Mouse (Mus musculus): ENCODE results near the gene Krt80. TPM values are rescaled to one million over a fixed set of nuclear protein-coding genes. Genes with fewer than 3 reads are reported as not detected.

Krt80 gene
- polyA plus RNA-seq, 1 experiment from 2014 or later = 0.08 TPM

DNA sequence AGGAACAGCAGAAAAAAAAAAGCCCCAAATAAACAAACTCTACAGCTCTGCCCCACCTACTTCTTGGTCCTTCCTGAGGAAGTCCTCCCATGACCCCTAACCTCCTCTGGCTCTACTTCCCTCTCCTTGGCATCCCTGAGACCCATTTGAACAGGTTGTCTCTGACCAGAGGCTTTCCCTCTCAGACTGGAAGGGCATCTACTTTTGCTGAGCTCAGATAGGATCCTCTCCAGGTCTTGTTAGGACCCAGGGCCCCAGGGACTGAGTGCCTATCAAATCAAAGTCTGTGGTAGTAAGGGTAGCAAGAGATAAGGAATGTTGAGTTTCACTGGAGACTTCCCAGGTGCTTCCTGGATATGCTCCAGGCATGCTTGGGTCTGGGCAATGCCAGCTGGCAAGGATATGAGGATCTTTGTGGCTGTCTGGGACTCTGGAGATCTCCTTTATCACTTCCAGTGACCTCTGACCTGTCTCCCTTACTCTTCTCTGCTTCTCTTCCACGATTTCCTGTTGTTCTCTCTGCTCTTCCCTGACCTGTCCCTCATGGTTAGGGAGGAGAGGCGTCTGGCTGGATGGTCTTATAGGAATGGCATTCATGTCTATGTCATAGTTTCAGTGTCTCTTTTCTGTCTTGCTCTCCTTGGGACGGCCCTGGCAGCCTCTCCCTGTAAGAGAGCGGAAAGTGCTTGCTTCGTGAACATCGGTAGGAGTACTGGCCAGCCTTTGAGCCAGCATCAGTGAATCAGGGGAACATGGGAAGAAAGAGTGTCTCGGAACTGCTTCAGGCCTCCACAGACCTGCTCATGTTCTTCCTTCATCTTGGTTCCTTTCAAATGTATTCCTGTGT lies 2.4 kb upstream of the Krt80 start:
- 74% methylated on average over 7 of the region's 7 CpGs for WGBS
- no peak overlapping the region for H3K4me3 ChIP-seq
- H3K27ac ChIP-seq (replicated peaks) = no peak overlapping the region
- no peaks in the 10 kb centered on the region for H3K36me3 ChIP-seq
- peaks cover 13% of the 10 kb centered on the region for H3K4me1 ChIP-seq (replicated peaks)
- no peaks in the 10 kb centered on the region for H3K9me3 ChIP-seq
- H3K4me2 ChIP-seq = no peak overlapping the region
- H3K27me3 ChIP-seq = 0 out of 2 replicates have a peak, but pooled peaks cover 5% of the 10 kb centered on the region
- no peak overlapping the region for H3K9ac ChIP-seq
- no peak for ATAC-seq (ENCODE audit: low read depth)

DNA sequence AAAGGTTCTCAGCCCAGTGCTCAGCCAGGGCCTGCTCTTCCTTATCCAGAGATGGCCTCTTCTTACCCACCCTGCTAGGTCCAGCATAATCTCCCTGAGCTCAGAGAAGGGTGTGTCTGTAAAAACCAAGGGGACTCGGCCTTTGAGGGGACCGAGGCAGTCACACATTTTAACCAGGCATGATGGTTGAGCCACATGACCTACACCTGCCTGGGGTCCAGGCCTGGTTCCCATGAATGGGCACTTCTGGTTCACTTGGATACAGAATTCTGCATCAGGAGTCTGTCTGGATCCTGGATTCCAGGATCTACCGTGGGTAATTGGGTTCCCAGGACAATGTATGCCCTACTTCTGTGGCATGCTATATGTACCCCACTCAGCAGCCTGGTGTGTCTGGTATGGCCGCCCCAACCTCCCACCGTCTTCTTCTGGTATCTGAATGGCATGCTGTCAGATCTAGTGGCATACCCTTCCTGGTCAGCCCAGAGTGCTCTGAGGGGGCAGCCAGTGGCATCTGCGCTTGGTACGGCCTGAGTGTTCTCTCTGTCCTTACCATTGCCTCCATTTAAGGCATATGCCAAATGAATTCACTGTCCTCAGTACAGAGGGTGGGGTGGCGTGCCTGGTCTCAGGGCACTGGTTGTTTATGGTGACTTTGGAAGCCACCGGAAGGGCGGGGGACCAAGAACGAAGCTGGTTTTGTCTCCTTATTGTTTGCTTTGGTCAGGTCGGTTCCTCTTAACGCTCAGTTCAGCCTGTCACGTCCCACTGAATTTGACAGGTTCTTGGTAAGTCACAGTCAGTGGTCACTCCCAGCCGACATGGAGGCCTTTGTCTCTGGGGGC lies 1.4 kb upstream of the Krt80 start:
- peaks cover 13% of the 10 kb centered on the region for H3K4me1 ChIP-seq (replicated peaks)
- H3K4me3 ChIP-seq = no peak overlapping the region
- H3K27me3 ChIP-seq = 0 out of 2 replicates have a peak, but pooled peaks cover 5% of the 10 kb centered on the region
- H3K9ac ChIP-seq = no peak overlapping the region
- H3K9me3 ChIP-seq = no peaks in the 10 kb centered on the region
- no peaks in the 10 kb centered on the region for H3K36me3 ChIP-seq
- H3K27ac ChIP-seq (replicated peaks) = no peak overlapping the region
- no peak for ATAC-seq (ENCODE audit: low read depth)
- 85% methylated on average over 15 of the region's 15 CpGs for WGBS
- no peak overlapping the region for H3K4me2 ChIP-seq

DNA sequence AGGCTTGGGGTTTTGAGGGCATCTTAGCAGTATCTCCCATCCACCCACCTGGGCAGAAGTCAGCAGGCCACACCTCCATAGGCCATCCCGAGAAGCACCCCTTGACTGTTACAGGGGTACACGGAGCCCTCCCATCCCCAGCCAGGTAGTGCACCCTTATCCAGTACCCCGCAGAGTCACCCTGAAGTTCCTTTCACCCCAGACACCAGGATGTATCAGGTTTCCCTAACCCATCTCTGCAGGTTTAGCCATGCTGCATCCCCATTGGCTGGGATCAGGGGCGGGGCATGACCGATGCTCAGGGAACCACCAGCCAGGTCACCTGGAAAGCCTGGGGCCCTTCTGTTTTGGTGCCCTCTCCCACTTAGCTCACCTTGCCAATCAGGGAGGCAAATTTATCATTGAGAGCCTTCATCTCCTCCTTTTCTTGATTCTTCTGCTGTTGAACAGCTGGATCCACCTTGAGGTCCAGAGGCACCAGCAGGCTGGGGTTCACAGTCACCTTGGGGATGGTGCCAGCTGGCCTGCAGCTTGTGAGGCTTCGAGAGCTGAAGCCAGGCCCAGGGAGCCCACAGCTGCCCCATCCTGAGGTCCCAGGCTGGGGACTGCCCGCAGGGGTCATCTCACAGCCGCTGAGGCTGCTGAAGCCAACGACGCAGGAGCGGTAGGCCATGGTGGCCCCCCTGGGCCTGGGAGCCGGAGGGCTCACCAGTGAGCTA lies 421 bp downstream of the Krt80 start:
- WGBS = 34% methylated on average over 12 of the region's 12 CpGs
- Histone ChIP-seq H3K27me3 (0 out of 2 replicates have a peak, but pooled peaks cover 5% of the 10 kb centered on the region), H3K36me3 (no peaks in the 10 kb centered on the region), H3K27ac (replicated peaks) (no peak overlapping the region), H3K9ac (no peak overlapping the region), H3K9me3 (no peaks in the 10 kb centered on the region), H3K4me2 (no peak overlapping the region), H3K4me1 (replicated peaks) (peaks cover 7% of the 10 kb centered on the region; the same call in 1 of the 2 replicates), H3K4me3 (no peak overlapping the region)
- ATAC-seq (ENCODE audit: low read depth) = no peak

DNA sequence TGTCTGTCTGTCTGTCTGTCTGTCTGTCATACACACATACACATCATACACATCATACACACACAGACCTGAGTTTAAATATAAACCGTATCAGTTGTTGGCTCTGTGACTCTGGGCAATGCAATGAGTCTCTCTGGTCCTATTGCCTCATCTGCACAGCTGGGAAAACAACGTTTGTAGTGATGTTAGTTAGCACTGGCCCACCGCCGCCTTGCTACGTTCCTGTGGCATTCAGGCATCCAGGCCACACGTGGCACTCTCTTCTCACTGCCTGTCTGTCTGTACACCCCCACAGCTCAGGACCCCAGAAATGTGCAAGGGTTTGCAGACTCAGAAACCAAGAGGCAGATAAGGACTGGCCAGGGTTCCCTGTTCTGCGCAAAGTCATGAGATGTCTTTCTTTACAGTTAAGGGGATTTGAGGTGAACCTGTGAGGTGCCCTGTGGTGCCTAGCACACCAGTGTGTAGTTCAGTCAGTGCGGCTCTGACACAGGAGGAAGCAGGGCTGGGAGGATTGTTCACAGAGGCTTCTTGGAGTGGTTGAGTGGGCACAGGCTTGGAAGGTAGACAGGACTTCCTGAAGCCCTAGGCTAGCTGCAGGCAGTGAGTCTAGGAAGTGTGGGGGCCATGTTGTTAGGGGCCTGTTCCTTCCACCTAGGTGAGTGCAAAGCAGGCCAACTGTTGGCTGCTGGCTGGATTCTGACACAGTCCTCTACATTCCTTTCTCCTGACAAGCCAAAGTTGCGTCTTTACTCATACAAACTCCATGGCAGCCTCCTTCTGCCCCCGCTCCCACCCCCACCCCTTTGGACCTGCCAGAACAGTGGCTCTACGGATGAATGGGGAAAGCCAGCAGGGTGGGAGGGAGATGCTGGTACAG lies 1.2 kb downstream of the Krt80 start:
- H3K4me1 ChIP-seq (replicated peaks) = peaks cover 7% of the 10 kb centered on the region; the same call in 1 of the 2 replicates
- no peaks in the 10 kb centered on the region for H3K36me3 ChIP-seq
- no peak overlapping the region for H3K9ac ChIP-seq
- no peak overlapping the region for H3K27ac ChIP-seq (replicated peaks)
- ATAC-seq (ENCODE audit: low read depth) = no peak
- no peak overlapping the region for H3K4me2 ChIP-seq
- no peak overlapping the region for H3K4me3 ChIP-seq
- H3K9me3 ChIP-seq = no peaks in the 10 kb centered on the region
- WGBS = 70% methylated on average over 11 of the region's 11 CpGs
- H3K27me3 ChIP-seq = 0 out of 2 replicates have a peak, but pooled peaks cover 5% of the 10 kb centered on the region

DNA sequence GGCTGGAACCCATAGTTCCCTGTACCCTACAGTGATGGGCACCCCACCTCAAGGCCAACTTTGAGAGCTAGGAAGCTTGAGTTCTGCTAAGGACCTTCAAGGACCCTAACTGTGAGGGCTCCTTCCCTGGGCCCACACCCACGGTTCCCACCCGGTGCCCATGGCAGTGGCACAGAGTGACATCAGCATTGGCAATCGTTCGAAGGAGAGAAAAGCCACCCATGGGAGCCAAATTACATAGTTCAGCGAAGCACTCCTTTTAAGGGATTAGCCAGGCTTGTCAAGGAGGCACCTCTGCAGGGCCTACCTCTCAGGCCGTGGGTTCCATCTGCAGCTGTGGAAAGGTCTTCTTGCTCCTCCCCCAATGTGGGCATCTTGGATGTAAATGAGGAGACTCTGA lies 1.9 kb downstream of the Krt80 start:
- WGBS = 83% methylated on average over 6 of the region's 6 CpGs

DNA sequence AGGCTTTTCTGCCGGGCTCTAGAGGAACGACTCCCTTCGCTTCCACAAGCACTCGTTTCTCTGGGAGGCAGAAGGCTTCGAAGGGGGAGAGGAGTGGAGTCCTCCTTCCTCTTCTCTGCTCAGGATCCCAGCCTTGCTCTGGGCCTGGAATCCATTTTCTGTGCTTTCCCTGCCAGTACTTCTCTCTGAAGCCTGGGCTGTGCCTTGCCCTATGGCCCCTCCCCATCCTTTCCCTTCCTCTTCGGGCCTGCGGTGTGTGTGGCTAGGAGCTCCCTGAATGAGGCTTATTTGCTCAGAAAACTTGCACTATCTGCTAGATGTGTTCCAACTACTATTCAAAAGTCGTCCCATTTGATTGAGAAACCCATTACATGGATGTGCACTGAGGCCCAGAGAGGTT lies 2.5 kb downstream of the Krt80 start:
- ATAC-seq (ENCODE audit: low read depth) = no peak
- 82% methylated on average over 8 of the region's 8 CpGs for WGBS

More for the DNA sequence above, 1.9 kb downstream of the Krt80 start:
- Histone ChIP-seq H3K9ac (no peak overlapping the region), H3K9me3 (no peaks in the 10 kb centered on the region), H3K4me1 (replicated peaks) (peaks cover 7% of the 10 kb centered on the region; the same call in 1 of the 2 replicates), H3K27me3 (0 out of 2 replicates have a peak, but pooled peaks cover 5% of the 10 kb centered on the region), H3K27ac (replicated peaks) (no peak overlapping the region), H3K4me2 (no peak overlapping the region), H3K4me3 (no peak overlapping the region), H3K36me3 (no peaks in the 10 kb centered on the region)
- no peak for ATAC-seq (ENCODE audit: low read depth)

DNA sequence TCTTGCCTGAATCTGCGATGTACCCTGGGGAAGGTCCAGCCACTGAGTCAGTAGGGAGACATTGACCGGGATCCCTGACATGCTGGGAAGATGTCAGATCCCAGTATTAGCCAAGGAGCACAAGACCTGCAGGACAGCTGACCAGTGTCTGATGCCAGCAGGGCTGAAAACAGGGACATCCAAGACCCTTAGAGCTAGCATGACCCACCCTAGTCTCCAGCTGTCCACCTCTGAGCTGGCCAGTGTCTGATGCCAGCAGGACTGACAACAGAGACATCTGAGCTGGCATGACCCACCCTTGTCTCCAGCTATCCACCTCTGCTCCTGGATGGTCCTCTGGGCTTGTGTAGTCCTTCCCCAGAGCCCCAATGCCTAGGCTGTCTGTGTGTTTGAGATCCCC lies 3.0 kb downstream of the Krt80 start:
- Histone ChIP-seq H3K4me3 (no peak overlapping the region), H3K9me3 (no peaks in the 10 kb centered on the region), H3K4me1 (replicated peaks) (peaks cover 7% of the 10 kb centered on the region; the same call in 1 of the 2 replicates), H3K9ac (no peak overlapping the region), H3K27ac (replicated peaks) (no peak overlapping the region), H3K27me3 (0 out of 2 replicates have a peak, but pooled peaks cover 5% of the 10 kb centered on the region), H3K36me3 (no peaks in the 10 kb centered on the region), H3K4me2 (no peak overlapping the region)
- ATAC-seq (ENCODE audit: low read depth) = no peak
- 73% methylated on average over 2 of the region's 2 CpGs for WGBS

More for the DNA sequence above, 2.5 kb downstream of the Krt80 start:
- H3K36me3 ChIP-seq = no peaks in the 10 kb centered on the region
- H3K27ac ChIP-seq (replicated peaks) = no peak overlapping the region
- H3K4me3 ChIP-seq = no peak overlapping the region
- H3K9ac ChIP-seq = no peak overlapping the region
- 0 out of 2 replicates have a peak, but pooled peaks cover 5% of the 10 kb centered on the region for H3K27me3 ChIP-seq
- H3K4me2 ChIP-seq = no peak overlapping the region
- no peaks in the 10 kb centered on the region for H3K9me3 ChIP-seq
- peaks cover 7% of the 10 kb centered on the region; the same call in 1 of the 2 replicates for H3K4me1 ChIP-seq (replicated peaks)

DNA sequence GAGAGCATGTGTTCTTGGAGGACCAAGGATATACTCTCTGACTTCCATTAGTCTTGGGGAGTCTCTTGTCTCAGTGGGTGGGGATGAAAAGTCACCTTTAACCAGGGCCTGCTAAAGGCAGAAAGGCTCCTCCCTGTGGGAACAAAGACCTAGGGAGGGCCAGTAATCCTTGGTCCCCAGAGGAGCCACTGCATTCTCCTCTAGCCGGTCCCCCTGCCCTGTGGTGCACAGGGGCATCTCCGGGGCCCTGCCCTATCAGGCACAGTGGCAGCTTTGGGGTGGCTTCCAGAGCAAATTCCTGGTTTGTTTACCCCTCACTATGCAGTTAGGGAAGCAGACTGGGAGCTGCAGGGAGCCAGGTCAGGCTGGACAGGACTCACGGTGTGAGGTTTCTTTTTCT lies 3.5 kb downstream of the Krt80 start:
- Histone ChIP-seq H3K27me3 (0 out of 2 replicates have a peak, but pooled peaks cover 5% of the 10 kb centered on the region), H3K36me3 (no peaks in the 10 kb centered on the region), H3K4me2 (no peak overlapping the region), H3K9ac (no peak overlapping the region), H3K9me3 (no peaks in the 10 kb centered on the region), H3K4me3 (no peak overlapping the region), H3K27ac (replicated peaks) (no peak overlapping the region), H3K4me1 (replicated peaks) (peaks cover 7% of the 10 kb centered on the region; the same call in 1 of the 2 replicates)
- WGBS = 46% methylated on average over 3 of the region's 3 CpGs
- ATAC-seq (ENCODE audit: low read depth) = no peak

DNA sequence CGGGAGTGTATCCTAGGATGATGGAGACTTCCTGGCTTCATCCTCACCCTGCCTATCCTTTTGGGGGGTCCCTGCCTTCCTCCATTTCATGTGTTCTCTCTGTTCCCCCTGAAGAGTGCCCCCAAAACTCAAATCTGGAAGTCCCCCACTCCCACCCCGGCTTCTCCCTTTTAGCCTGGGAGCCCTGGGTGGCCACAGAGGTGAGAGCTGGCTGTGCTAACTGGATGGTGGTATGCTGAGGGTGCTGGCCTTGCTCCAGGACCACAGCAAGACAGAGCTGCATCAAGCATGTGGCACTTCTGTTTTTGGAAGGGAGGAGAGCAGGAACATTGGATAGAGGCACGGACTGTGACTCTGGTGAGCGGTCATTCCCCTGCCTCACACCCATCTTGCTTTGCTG lies 4.2 kb downstream of the Krt80 start:
- no peak overlapping the region for H3K4me2 ChIP-seq
- no peak for ATAC-seq (ENCODE audit: low read depth)
- no peaks in the 10 kb centered on the region for H3K36me3 ChIP-seq
- no peaks in the 10 kb centered on the region for H3K9me3 ChIP-seq
- 0 out of 2 replicates have a peak, but pooled peaks cover 5% of the 10 kb centered on the region for H3K27me3 ChIP-seq
- H3K4me3 ChIP-seq = no peak overlapping the region
- H3K27ac ChIP-seq (replicated peaks) = no peak overlapping the region
- WGBS = 84% methylated on average over 4 of the region's 4 CpGs
- peaks cover 7% of the 10 kb centered on the region; the same call in 1 of the 2 replicates for H3K4me1 ChIP-seq (replicated peaks)
- no peak overlapping the region for H3K9ac ChIP-seq

DNA sequence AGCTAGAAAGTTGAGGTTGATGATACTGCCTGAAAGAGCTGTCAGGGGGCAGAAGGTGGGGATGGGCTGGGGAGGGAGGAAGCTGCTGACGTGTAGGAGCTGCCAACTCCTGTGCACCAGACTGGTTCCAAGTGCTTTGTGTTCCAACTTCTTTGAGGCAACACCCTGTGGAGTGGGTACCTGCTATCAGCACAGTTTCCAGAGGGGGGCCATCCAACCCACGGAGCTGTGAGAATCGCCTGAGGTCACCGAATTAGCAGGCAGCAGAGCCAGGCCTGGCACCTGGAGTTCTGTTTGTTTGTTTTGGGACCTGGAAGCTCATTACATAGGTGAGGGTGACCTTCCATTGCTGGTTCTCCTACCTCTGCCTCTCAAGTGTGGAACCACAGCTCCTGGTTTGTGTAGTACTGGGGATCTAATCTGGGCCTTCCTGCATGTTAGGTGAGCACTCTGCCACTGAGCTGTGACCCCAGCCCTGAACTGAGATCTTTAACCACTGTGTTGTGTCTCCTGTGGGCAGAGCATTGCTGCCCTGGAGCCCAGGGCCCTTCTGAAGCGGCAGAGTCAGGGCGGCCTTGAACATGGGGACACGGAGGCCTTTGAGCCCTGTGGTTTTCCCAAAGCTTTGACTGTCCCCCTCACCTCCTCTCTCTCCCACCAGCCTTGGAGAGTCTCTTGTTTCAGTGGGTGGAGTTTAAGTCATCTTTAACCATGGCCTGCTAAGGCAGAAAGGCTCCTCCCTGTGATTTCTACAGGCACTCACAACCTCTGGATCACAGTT lies 4.9 kb downstream of the Krt80 start:
- 0 out of 2 replicates have a peak, but pooled peaks cover 5% of the 10 kb centered on the region for H3K27me3 ChIP-seq
- H3K4me2 ChIP-seq = no peak overlapping the region
- no peaks in the 10 kb centered on the region for H3K9me3 ChIP-seq
- peaks cover 1% of the 10 kb centered on the region; the same call in 1 of the 2 replicates for H3K4me1 ChIP-seq (replicated peaks)
- H3K27ac ChIP-seq (replicated peaks) = no peak overlapping the region
- WGBS = 80% methylated on average over 7 of the region's 7 CpGs
- no peak overlapping the region for H3K9ac ChIP-seq
- H3K4me3 ChIP-seq = no peak overlapping the region
- H3K36me3 ChIP-seq = no peaks in the 10 kb centered on the region
- no peak for ATAC-seq (ENCODE audit: low read depth)
